Mouse (Mus musculus) kidney, postnatal 4 days (tissue): Measurements from ENCODE around the gene Gm4498.
"Not testable (repeated sequence)": the region's sequence is repeated elsewhere in the genome, so short reads cannot be mapped to it uniquely, and the experiment has no call there.

ENCODE experiments used
- DNase-seq, 2 experiments: peaks; one replicate each; pipeline ENCODE4 v3.0.0; 2021; ENCODE audit warnings: mixed read lengths in 2 of 2

Gm4498 gene

DNA sequence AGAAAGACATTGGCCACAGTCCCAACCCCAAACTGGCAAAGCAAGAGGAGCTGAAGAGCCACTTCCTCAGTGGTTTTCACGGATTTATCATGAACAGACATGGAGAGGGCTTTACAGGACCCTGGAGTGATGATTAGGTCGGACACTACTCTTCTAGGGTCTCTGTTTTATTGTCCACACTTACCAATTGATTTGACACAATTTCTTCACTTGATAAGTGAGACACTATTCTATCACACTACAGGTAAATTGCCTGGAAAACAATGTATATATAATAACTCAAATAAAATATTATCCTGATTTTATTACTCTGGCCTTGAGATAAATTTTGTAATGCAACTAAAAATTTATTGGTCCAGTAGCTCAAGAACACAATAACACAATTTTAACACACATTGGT lies at the start of gene Gm4498:
TSS of gene Gm4498 (minus strand) at position 101 of the 400 bp plus-strand sequence.
- DNase-seq, result not testable (repeated sequence)

DNA sequence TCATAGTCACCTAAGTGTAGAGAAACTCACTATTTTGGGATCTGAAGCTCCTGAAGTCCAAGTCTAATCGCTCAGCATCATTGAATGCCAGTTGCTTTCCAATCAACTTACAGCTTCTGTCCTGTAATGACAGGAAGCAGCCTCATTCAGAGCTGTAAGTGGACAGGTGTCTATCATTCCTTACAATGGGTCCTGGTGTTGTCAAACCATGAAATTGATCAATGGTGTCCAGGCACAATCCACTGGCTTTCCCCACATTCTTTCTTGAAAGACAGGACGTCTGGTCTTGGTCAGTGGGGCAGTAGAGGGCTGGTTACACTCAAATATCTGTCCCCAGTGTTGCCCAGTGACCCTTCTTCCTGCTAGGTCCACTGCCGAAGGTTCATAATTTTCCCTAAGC lies 29.1 kb upstream of the Gm4498 start, which contains the start of gene Gm5890:
TSS of gene Gm5890 (minus strand) at position 101 of the 400 bp plus-strand sequence.
- DNase-seq, result not testable (repeated sequence)

DNA sequence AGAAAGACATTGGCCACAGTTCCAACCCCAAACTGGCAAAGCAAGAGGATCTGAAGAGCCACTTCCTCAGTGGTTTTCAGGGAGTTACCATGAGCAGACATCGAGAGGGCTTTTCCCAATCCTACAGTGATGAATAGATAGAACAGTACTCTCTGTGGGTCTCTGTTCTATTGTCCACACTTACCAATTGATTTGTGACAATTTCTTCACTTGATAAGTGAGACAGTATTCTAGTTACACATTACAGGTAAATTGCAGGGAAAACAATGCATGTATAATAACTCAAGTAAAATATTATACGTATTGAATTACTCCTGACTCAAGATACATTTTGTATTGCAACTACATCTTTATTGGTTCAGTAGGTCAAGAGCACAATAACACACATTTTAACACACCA lies 28.1 kb downstream of the Gm4498 start, which contains the start of gene Gm6164:
TSS of gene Gm6164 (minus strand) at position 101 of the 400 bp plus-strand sequence.
- not testable (repeated sequence) for DNase-seq

DNA sequence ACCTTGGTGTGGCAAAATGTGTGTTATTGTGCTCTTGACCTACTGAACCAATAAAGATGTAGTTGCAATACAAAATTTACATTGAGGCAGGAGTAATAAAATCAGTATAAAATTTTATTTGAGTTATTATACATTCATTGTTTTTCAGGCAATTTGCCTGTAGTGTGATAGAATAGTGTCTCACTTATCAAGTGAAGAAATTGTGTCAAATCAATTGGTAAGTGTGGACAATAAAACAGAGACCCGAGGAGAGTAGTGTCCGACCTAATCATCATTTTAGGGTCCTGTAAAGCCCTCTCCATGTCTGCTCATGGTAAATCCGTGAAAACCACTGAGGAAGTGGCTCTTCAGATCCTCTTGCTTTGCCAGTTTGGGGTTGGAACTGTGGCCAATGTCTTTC lies 40.2 kb downstream of the Gm4498 start, which contains the start of gene Vmn1r95:
TSS of gene Vmn1r95 (plus strand) at position 301 of the 400 bp plus-strand sequence.
- not testable (repeated sequence) for DNase-seq
